ENCODE assay signal across 20 mouse cellular contexts in the genomic region with DNA sequence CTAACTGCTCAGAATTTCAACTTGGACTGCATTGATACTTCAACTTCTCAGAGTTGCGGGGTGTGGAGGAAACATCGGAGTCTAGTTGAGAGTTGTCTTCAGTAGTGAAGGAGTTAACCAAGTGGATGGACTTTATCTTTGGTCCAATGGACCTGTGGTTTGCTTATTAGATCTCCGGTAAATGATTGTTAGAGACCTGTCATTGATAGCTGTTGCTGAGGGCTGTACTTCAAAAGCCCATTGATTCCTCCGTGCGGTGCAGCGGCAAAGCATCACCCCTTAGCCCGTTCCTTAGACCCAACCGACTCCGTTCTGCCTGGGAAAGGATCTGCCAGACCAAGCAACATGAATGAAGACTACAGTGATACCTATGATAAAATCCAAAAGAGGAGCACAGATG. TPM values are rescaled to one million over a fixed set of nuclear protein-coding genes. Genes with fewer than 3 reads are reported as not detected.
DNase-seq lines count a peak whose midpoint lies in the region; ATAC-seq lines count a peak whose summit lies in the region.
"Had no signal": no experiment of that assay in that cellular context is flagged by ENCODE, and none has a peak within 500 bp of the region (broad histone marks: within the 10 kb centered on the region; RNA-seq: fewer than 3 reads in every experiment).

No protein-coding gene starts in this region.

- H3K9me3 ChIP-seq in midbrain, embryonic 13.5 days, result no peaks in the 10 kb centered on the region
- no peaks in the 10 kb centered on the region for H3K9me3 ChIP-seq in midbrain, embryonic 16.5 days (replicated peaks; ENCODE audit: control insufficient read depth, low read length, poor library complexity, severe bottlenecking)
- no peaks in the 10 kb centered on the region for H3K9me3 ChIP-seq in kidney, embryonic 15.5 days (replicated peaks)
- no peaks in the 10 kb centered on the region for H3K9me3 ChIP-seq in liver, embryonic 13.5 days (replicated peaks)
- H3K9me3 ChIP-seq in hindbrain, embryonic 11.5 days (ENCODE audit: control insufficient read depth, low read length), result no peaks in the 10 kb centered on the region
- no peaks in the 10 kb centered on the region for H3K9me3 ChIP-seq in heart, embryonic 11.5 days (replicated peaks; ENCODE audit: control insufficient read depth, low read length)
- H3K9me3 ChIP-seq: embryonic facial prominence, embryonic 15.5 days; forebrain, embryonic 13.5 days; heart, embryonic 10.5 days; neural tube, embryonic 13.5 days had no signal

- DNase-seq in liver, embryonic 13.5 days, result no peak
- peak; percentile 5 for DNase-seq in yolk sac, embryonic 10.5 days (ENCODE audit: low spot score)
- no peak for DNase-seq in hindbrain, embryonic 11.5 days (ENCODE audit: low spot score)
- DNase-seq: B cell, adult 2 months; cerebellum, adult 9-11 months; gastrocnemius, postnatal 36 days; heart, postnatal 14 days; lung, postnatal 14 days; right cerebral cortex, postnatal 25 days; thymus, adult 2 months had no signal

- ATAC-seq in midbrain, embryonic 13.5 days, result no peak
- no peak for ATAC-seq in midbrain, embryonic 16.5 days
- no peak for ATAC-seq in kidney, embryonic 15.5 days (replicated peaks; ENCODE audit: low FRiP score)
- peak; percentile 37 for ATAC-seq in liver, embryonic 13.5 days (ENCODE audit: low read depth)
- ATAC-seq in hindbrain, embryonic 11.5 days (ENCODE audit: low FRiP score), result no peak
- ATAC-seq in heart, embryonic 11.5 days (replicated peaks; ENCODE audit: insufficient number of reproducible peaks, low FRiP score, low TSS enrichment), result no peak
- no peak for ATAC-seq in megakaryocyte, adult 5-6 weeks (ENCODE audit: poor library complexity, severe bottlenecking)
- ATAC-seq: forebrain, embryonic 13.5 days had no signal

- no peaks in the 10 kb centered on the region for H3K4me1 ChIP-seq in midbrain, embryonic 13.5 days (replicated peaks)
- no peaks in the 10 kb centered on the region for H3K4me1 ChIP-seq in midbrain, embryonic 16.5 days (ENCODE audit: control insufficient read depth, insufficient read depth, low read length)
- H3K4me1 ChIP-seq in kidney, embryonic 15.5 days, result peaks cover 16% of the 10 kb centered on the region; the same call in 1 of the 2 replicates
- peaks cover 7% of the 10 kb centered on the region; the same call in 1 of the 2 replicates for H3K4me1 ChIP-seq in liver, embryonic 13.5 days (replicated peaks)
- no peaks in the 10 kb centered on the region for H3K4me1 ChIP-seq in hindbrain, embryonic 11.5 days (replicated peaks; ENCODE audit: control insufficient read depth, insufficient read depth, low read length)
- H3K4me1 ChIP-seq in heart, embryonic 11.5 days (ENCODE audit: control insufficient read depth, insufficient read depth, low read length), result peaks cover 12% of the 10 kb centered on the region; the same call in 1 of the 2 replicates
- H3K4me1 ChIP-seq: embryonic facial prominence, embryonic 15.5 days; forebrain, embryonic 13.5 days; neural tube, embryonic 13.5 days had no signal

- H3K27me3 ChIP-seq in midbrain, embryonic 13.5 days, result no peaks in the 10 kb centered on the region
- no peaks in the 10 kb centered on the region; the same call in 1 of the 2 replicates for H3K27me3 ChIP-seq in midbrain, embryonic 16.5 days (ENCODE audit: control insufficient read depth, insufficient read depth, low read depth, low read length)
- 0 out of 2 replicates have a peak, but pooled peaks cover 7% of the 10 kb centered on the region for H3K27me3 ChIP-seq in kidney, embryonic 15.5 days
- H3K27me3 ChIP-seq in liver, embryonic 13.5 days, result peaks cover 14% of the 10 kb centered on the region; the same call in 1 of the 2 replicates
- H3K27me3 ChIP-seq in hindbrain, embryonic 11.5 days (ENCODE audit: control insufficient read depth, insufficient read depth, low read length), result no peaks in the 10 kb centered on the region
- peaks cover 12% of the 10 kb centered on the region; the same call in 1 of the 2 replicates for H3K27me3 ChIP-seq in heart, embryonic 11.5 days (ENCODE audit: control insufficient read depth, insufficient read depth, low read length)
- H3K27me3 ChIP-seq: embryonic facial prominence, embryonic 15.5 days; forebrain, embryonic 13.5 days had no signal

- no peak overlapping the region for H3K4me2 ChIP-seq in midbrain, embryonic 13.5 days (replicated peaks)
- H3K4me2 ChIP-seq in midbrain, embryonic 16.5 days (ENCODE audit: low read length), result no peak overlapping the region
- peak overlapping the region; percentile 31 for H3K4me2 ChIP-seq in kidney, embryonic 15.5 days
- H3K4me2 ChIP-seq in liver, embryonic 13.5 days, result peak overlapping the region; percentile 36
- H3K4me2 ChIP-seq in hindbrain, embryonic 11.5 days (replicated peaks; ENCODE audit: low read depth, low read length), result no peak overlapping the region
- no peak overlapping the region for H3K4me2 ChIP-seq in heart, embryonic 11.5 days
- H3K4me2 ChIP-seq: embryonic facial prominence, embryonic 15.5 days; forebrain, embryonic 13.5 days; hindbrain, embryonic 14.5 days; neural tube, embryonic 13.5 days had no signal

- H3K4me3 ChIP-seq in midbrain, embryonic 13.5 days (replicated peaks), result no peak overlapping the region
- no peak overlapping the region for H3K4me3 ChIP-seq in midbrain, embryonic 16.5 days (ENCODE audit: low read depth, low read length)
- peak overlapping the region; percentile 21 for H3K4me3 ChIP-seq in kidney, embryonic 15.5 days (replicated peaks)
- H3K4me3 ChIP-seq in liver, embryonic 13.5 days (replicated peaks), result peak overlapping the region; percentile 42
- no peak overlapping the region for H3K4me3 ChIP-seq in hindbrain, embryonic 11.5 days (ENCODE audit: low read depth, low read length)
- no peak overlapping the region for H3K4me3 ChIP-seq in heart, embryonic 11.5 days (ENCODE audit: low read depth, low read length)
- H3K4me3 ChIP-seq: embryonic facial prominence, embryonic 15.5 days; forebrain, embryonic 13.5 days; heart, embryonic 10.5 days; neural tube, embryonic 13.5 days had no signal

- no peaks in the 10 kb centered on the region for H3K36me3 ChIP-seq in midbrain, embryonic 13.5 days
- H3K36me3 ChIP-seq in midbrain, embryonic 16.5 days (ENCODE audit: control insufficient read depth, insufficient read depth, low read length), result no peaks in the 10 kb centered on the region
- no peaks in the 10 kb centered on the region for H3K36me3 ChIP-seq in kidney, embryonic 15.5 days
- no peaks in the 10 kb centered on the region for H3K36me3 ChIP-seq in liver, embryonic 13.5 days
- no peaks in the 10 kb centered on the region for H3K36me3 ChIP-seq in hindbrain, embryonic 11.5 days (ENCODE audit: control insufficient read depth, insufficient read depth, low read length)
- H3K36me3 ChIP-seq in heart, embryonic 11.5 days (ENCODE audit: control insufficient read depth, insufficient read depth, low read length), result no peaks in the 10 kb centered on the region
- H3K36me3 ChIP-seq: embryonic facial prominence, embryonic 15.5 days; heart, embryonic 10.5 days; neural tube, embryonic 13.5 days had no signal

- H3K9ac ChIP-seq in midbrain, embryonic 13.5 days (replicated peaks), result no peak overlapping the region
- no peak overlapping the region for H3K9ac ChIP-seq in midbrain, embryonic 16.5 days (ENCODE audit: low read depth, low read length)
- H3K9ac ChIP-seq in kidney, embryonic 15.5 days, result no peak overlapping the region
- no peak overlapping the region for H3K9ac ChIP-seq in liver, embryonic 13.5 days
- no peak overlapping the region for H3K9ac ChIP-seq in hindbrain, embryonic 11.5 days (ENCODE audit: low read depth, low read length)
- no peak overlapping the region for H3K9ac ChIP-seq in heart, embryonic 11.5 days (ENCODE audit: low read depth, low read length)
- H3K9ac ChIP-seq: embryonic facial prominence, embryonic 15.5 days; forebrain, embryonic 13.5 days; hindbrain, embryonic 14.5 days; neural tube, embryonic 13.5 days had no signal

- 0 out of 2 replicates have a peak overlapping the region, but pooled peaks have one; percentile 15 for H3K27ac ChIP-seq in midbrain, embryonic 13.5 days
- H3K27ac ChIP-seq in midbrain, embryonic 16.5 days (ENCODE audit: low read length), result no peak overlapping the region
- no peak overlapping the region for H3K27ac ChIP-seq in kidney, embryonic 15.5 days
- H3K27ac ChIP-seq in liver, embryonic 13.5 days, result no peak overlapping the region
- no peak overlapping the region for H3K27ac ChIP-seq in hindbrain, embryonic 11.5 days (ENCODE audit: low read depth, low read length)
- H3K27ac ChIP-seq in heart, embryonic 11.5 days (ENCODE audit: low read depth, low read length), result no peak overlapping the region
- H3K27ac ChIP-seq: embryonic facial prominence, embryonic 15.5 days; forebrain, embryonic 13.5 days; heart, embryonic 10.5 days; hindbrain, embryonic 14.5 days; neural tube, embryonic 13.5 days had no signal

- 75% methylated on average over 9 of the region's 9 CpGs for WGBS in midbrain, embryonic 13.5 days
- 82% methylated on average over 9 of the region's 9 CpGs for WGBS in midbrain, embryonic 16.5 days
- 77% methylated on average over 9 of the region's 9 CpGs for WGBS in kidney, embryonic 15.5 days
- WGBS in liver, embryonic 13.5 days (ENCODE audit: insufficient replicate concordance), result 38% methylated on average over 9 of the region's 9 CpGs
- WGBS in hindbrain, embryonic 11.5 days, result 61% methylated on average over 9 of the region's 9 CpGs
- 69% methylated on average over 9 of the region's 9 CpGs for WGBS in heart, embryonic 11.5 days (ENCODE audit: insufficient replicate concordance)

RNA-seq across cellular contexts. Expression of a gene that starts 28.9 kb away (rescaled TPM):
- 4.0 and 4.5 TPM in 2 replicates for polyA plus RNA-seq in midbrain, embryonic 13.5 days (2015; fragmentation: Nextera tagmentation; extraction: Ambion mirVana)
- polyA plus RNA-seq in midbrain, embryonic 16.5 days (2015; fragmentation: Nextera tagmentation; extraction: Ambion mirVana), result 5.9 and 6.3 TPM in 2 replicates
- polyA plus RNA-seq in kidney, embryonic 15.5 days (2015; fragmentation: Nextera tagmentation; extraction: Ambion mirVana), result 4.5 and 4.9 TPM in 2 replicates
- 4.9 and 5.6 TPM in 2 replicates for polyA plus RNA-seq in liver, embryonic 13.5 days (2015; fragmentation: Nextera tagmentation; extraction: Ambion mirVana)
- 3.4 and 3.5 TPM in 2 replicates for polyA plus RNA-seq in hindbrain, embryonic 11.5 days (2014; fragmentation: Nextera tagmentation; extraction: Ambion mirVana)
- polyA plus RNA-seq in heart, embryonic 11.5 days (2014; fragmentation: Nextera tagmentation; extraction: Ambion mirVana), result 6.8 and 8.3 TPM in 2 replicates
- 2.1 and 4.2 TPM in 2 replicates for total RNA-seq in megakaryocyte, adult 5-6 weeks (2015)
- total RNA-seq in megakaryocyte, adult 5-6 weeks (2017), result 2.5 and 3.0 TPM in 2 replicates

RNA-seq across cellular contexts. Expression of a gene that starts 53.8 kb away (rescaled TPM):
- 0.70 and 0.72 TPM in 2 replicates for polyA plus RNA-seq in midbrain, embryonic 13.5 days (2015; fragmentation: Nextera tagmentation; extraction: Ambion mirVana)
- 0.32 and 0.33 TPM in 2 replicates for polyA plus RNA-seq in midbrain, embryonic 16.5 days (2015; fragmentation: Nextera tagmentation; extraction: Ambion mirVana)
- 7.5 and 7.6 TPM in 2 replicates for polyA plus RNA-seq in kidney, embryonic 15.5 days (2015; fragmentation: Nextera tagmentation; extraction: Ambion mirVana)
- 0.30 and 0.49 TPM in 2 replicates for polyA plus RNA-seq in liver, embryonic 13.5 days (2015; fragmentation: Nextera tagmentation; extraction: Ambion mirVana)
- polyA plus RNA-seq in hindbrain, embryonic 11.5 days (2014; fragmentation: Nextera tagmentation; extraction: Ambion mirVana), result 0.15 and 0.26 TPM in 2 replicates
- polyA plus RNA-seq in heart, embryonic 11.5 days (2014; fragmentation: Nextera tagmentation; extraction: Ambion mirVana), result 5.8 and 7.4 TPM in 2 replicates
- 0.09 and 0.14 TPM in 2 replicates for total RNA-seq in megakaryocyte, adult 5-6 weeks (2015)
- 0.04 and 0.15 TPM in 2 replicates for total RNA-seq in megakaryocyte, adult 5-6 weeks (2017)

RNA-seq across cellular contexts. Expression of a gene that starts 55.9 kb away (rescaled TPM):
- 66.5 and 67.7 TPM in 2 replicates for polyA plus RNA-seq in midbrain, embryonic 13.5 days (2015; fragmentation: Nextera tagmentation; extraction: Ambion mirVana)
- 138 and 147 TPM in 2 replicates for polyA plus RNA-seq in midbrain, embryonic 16.5 days (2015; fragmentation: Nextera tagmentation; extraction: Ambion mirVana)
- polyA plus RNA-seq in kidney, embryonic 15.5 days (2015; fragmentation: Nextera tagmentation; extraction: Ambion mirVana), result 19.8 and 20.9 TPM in 2 replicates
- polyA plus RNA-seq in liver, embryonic 13.5 days (2015; fragmentation: Nextera tagmentation; extraction: Ambion mirVana), result 5.5 and 6.9 TPM in 2 replicates
- polyA plus RNA-seq in hindbrain, embryonic 11.5 days (2014; fragmentation: Nextera tagmentation; extraction: Ambion mirVana), result 14.8 and 16.6 TPM in 2 replicates
- polyA plus RNA-seq in heart, embryonic 11.5 days (2014; fragmentation: Nextera tagmentation; extraction: Ambion mirVana), result 7.8 and 10.0 TPM in 2 replicates
- 1.2 and 1.4 TPM in 2 replicates for total RNA-seq in megakaryocyte, adult 5-6 weeks (2015)
- 2.2 and 4.5 TPM in 2 replicates for total RNA-seq in megakaryocyte, adult 5-6 weeks (2017)

Comparison
In these comparisons a context has a peak if more than half of its experiments do, and no peak if none do; other contexts are left out.
1. H3K4me2 ChIP-seq: peak in kidney, embryonic 15.5 days (single experiment) and liver, embryonic 13.5 days (single experiment); none in midbrain, embryonic 13.5 days (single experiment), midbrain, embryonic 16.5 days (single experiment), hindbrain, embryonic 11.5 days (single experiment) and heart, embryonic 11.5 days (single experiment).
2. H3K4me3 ChIP-seq: peak in kidney, embryonic 15.5 days (single experiment) and liver, embryonic 13.5 days (single experiment); none in midbrain, embryonic 13.5 days (single experiment), midbrain, embryonic 16.5 days (single experiment), hindbrain, embryonic 11.5 days (single experiment) and heart, embryonic 11.5 days (single experiment).